Mouse (Mus musculus) kidney, adult 10 weeks (tissue): ENCODE measurements around the gene Maml2. TPM values are rescaled to one million over a fixed set of nuclear protein-coding genes. Genes with fewer than 3 reads are reported as not detected.

Source experiments
- polyA plus RNA-seq: library from polyadenylated mRNA; stranded (reverse); fragments of 350-450 nt; fragmentation: Illumina TruSeq; extraction: RNeasy Lipid Tissue Mini Kit (QIAGEN cat#74804); gene quantifications from one replicate; pipeline ENCODE4 v1.2.3, GENCODE M21; 2014; ENCODE audit warnings: low read depth, low replicate concordance

Gene Maml2
- 5.6 TPM for polyA plus RNA-seq

DNA sequence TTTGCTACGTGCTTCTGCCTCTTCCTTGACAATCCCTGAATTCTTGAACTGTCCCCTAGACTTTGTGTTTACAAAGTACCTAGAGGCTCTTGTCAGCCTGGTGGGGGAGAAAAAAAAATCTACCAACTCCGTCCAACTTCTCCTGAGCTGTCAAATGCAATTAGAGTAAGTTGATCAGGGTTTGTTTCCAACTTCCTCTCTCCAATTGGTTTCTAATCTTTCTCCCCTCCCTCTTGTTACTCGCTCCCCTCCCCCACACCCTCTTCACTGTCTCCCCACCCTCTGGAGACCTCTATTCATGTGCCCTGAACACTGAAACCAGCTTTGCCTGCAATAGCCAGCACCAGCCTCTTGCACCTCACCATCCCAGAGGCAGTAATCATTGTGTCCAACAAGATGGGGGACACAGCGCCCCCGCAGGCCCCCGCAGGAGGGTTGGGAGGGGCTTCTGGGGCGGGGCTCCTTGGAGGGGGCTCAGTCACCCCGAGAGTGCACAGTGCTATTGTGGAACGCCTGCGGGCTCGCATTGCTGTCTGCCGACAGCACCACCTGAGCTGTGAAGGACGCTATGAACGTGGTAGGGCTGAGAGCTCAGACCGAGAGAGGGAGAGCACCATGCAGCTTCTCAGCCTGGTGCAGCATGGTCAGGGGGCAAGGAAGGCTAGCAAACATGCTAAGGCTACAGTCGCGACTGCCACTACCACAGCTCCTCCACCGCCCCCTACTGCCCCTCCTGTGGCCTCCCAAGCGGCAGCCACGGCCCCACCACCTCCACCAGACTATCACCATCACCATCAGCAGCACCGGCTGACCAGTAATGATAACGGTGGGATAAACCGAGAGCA, at the start of gene Maml2:
TSS of gene Maml2 (plus strand) at position 290 of the 845 bp plus-strand sequence.

DNA sequence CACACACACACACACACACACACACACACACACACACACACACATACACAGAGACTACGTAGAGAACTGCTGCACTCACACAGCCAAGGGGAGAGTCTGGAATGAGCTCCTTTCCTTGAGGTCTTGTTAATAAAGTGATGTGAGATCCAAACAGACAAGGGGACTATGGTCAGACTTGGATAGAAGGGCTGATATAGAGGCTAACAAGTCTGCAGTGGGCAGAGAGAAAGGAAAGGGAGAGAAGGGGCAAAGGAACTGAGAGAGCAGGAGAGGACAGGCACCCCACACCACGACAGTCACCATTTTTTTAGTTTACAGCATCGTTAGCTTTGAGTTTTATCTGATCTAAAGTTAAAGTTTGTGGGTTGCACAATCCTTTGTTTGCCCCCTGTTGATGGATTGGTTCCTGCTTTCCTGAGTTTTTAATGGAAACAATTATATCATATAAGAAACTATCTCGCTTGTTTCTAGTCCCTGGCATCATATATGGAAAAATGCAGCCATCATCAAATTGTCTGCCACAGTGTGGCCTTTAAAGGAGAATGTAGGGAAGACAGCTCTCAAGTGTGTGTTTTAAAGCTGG, 149.0 kb downstream of the Maml2 start, which contains the start of gene Gm17571:
TSS of gene Gm17571 (minus strand) at position 51 of the 583 bp plus-strand sequence.

DNA sequence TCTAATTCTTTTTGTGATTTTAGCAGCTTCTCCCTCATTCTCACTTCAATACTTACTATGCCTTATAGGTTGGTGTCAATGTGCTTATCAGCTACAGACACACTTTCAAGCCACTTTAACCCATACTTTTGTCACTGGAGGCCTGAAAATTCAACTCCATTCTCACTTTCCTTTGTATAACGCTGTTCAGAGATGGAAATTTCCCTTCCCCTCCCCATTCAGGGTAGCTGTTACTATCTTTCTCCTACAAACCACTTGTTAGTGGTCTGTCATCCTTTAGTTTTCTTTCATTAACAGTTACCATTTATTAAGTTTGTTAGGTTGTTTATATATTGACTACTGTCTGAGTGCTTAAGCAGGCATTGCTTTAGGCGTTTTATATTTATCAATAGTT, 450.6 kb downstream of the Maml2 start, which contains the start of gene Mtmr2:
TSS of gene Mtmr2 (plus strand) at position 7 of the 394 bp plus-strand sequence.

Other genes with a start within 250 kb of the Maml2 start
- gene Jrkl, start 52.1 kb upstream of the Maml2 start, polyA plus RNA-seq, result 26.4 TPM
- gene Ccdc82, start 51.0 kb upstream of the Maml2 start, polyA plus RNA-seq, result 29.8 TPM
- gene Gm17571, start 148.8 kb downstream of the Maml2 start, polyA plus RNA-seq, result not detected